Mouse (Mus musculus): ENCODE measurements around the gene Nsun3. TPM values are rescaled to one million over a fixed set of nuclear protein-coding genes. Genes with fewer than 3 reads are reported as not detected.

Gene Nsun3
- polyA plus RNA-seq, 1 experiment: 1.8 TPM

DNA sequence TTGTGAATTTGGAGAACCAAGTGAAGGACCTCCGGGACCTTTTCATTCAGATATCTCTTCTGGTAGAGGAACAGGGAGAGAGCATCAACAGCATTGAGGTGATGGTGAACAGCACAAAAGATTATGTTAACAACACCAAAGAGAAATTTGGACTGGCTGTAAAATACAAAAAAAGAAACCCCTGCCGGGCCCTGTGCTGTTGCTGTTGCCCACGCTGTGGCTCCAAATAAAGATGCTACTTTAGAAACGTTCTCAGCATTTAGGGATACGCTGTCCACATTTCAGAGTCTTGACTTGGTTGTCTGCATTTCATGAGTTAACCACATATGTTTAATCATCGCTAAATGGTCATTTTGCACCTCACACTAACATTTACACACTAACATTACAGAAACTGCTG is 35.9 kb upstream of the Nsun3 start:
- Histone ChIP-seq H3K36me3 (ENCODE audit: control insufficient read depth, insufficient read depth) (peaks cover 3% of the 10 kb centered on the region), H3K4me3 (ENCODE audit: insufficient read depth, poor library complexity, severe bottlenecking) (no peak overlapping the region), H3K79me3 (ENCODE audit: low read depth) (no peaks in the 10 kb centered on the region), H3ac (ENCODE audit: control insufficient read depth, insufficient read length, low read depth) (no peak overlapping the region), H3K27me3 (ENCODE audit: control insufficient read depth, insufficient read depth, insufficient read length) (no peaks in the 10 kb centered on the region), H3K79me2 (ENCODE audit: control insufficient read depth, insufficient read depth) (no peaks in the 10 kb centered on the region)
- TF ChIP-seq FOSL1 (IDR thresholded peaks at IDR 0.05; ENCODE audit: insufficient read depth, low read length, poor library complexity, severe bottlenecking) (no peak), MAX (IDR thresholded peaks at IDR 0.05) (no peak), USF1 (IDR thresholded peaks at IDR 0.05; ENCODE audit: low read depth) (no peak), CTCF (IDR thresholded peaks at IDR 0.05; ENCODE audit: control insufficient read depth, insufficient read depth, insufficient read length) (no peak), MYOG (IDR thresholded peaks at IDR 0.05; ENCODE audit: control insufficient read depth, extremely low read depth, insufficient read length) (no peak), MYOD1 (IDR thresholded peaks at IDR 0.05; ENCODE audit: control insufficient read depth, insufficient read length, low read depth) (no peak), CEBPB (IDR thresholded peaks at IDR 0.05; ENCODE audit: low read depth) (no peak)

DNA sequence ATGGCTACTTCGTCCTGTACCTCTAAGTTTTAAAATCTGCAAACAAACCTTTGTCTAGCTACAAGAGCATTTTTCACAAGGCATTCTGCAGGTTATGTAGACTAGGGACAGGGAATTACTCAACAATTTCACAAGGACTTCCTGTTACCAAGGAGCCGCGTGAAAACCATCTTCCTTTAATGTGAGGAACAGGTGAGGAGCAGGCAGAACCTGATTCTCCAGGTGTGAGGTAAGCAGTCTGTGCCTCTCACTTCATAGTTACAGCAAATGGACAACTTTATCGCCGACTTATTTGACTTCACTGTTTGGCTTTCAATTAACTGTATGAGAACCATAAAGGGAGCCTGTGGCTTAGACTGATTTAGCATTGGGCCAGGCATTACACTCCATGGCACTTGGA is 27.9 kb upstream of the Nsun3 start, which contains the start of gene Stx19:
Gene Stx19, plus strand, starts transcription at position 186 of the 400 bp plus-strand sequence.
- Histone ChIP-seq H3K36me3 (ENCODE audit: control insufficient read depth, insufficient read depth) (no peaks in the 10 kb centered on the region), H3K79me3 (ENCODE audit: low read depth) (no peaks in the 10 kb centered on the region), H3K27me3 (ENCODE audit: control insufficient read depth, insufficient read depth, insufficient read length) (no peaks in the 10 kb centered on the region), H3K79me2 (ENCODE audit: control insufficient read depth, insufficient read depth) (no peaks in the 10 kb centered on the region), H3K4me3 (ENCODE audit: insufficient read depth, poor library complexity, severe bottlenecking) (no peak within 1 kb of the TSS), H3ac (ENCODE audit: control insufficient read depth, insufficient read length, low read depth) (no peak within 1 kb of the TSS)
- TF ChIP-seq MYOD1 (IDR thresholded peaks at IDR 0.05; ENCODE audit: control insufficient read depth, insufficient read length, low read depth): no peak
- TF ChIP-seq MAX (IDR thresholded peaks at IDR 0.05): no peak
- TF ChIP-seq USF1 (IDR thresholded peaks at IDR 0.05; ENCODE audit: low read depth): no peak
- TF ChIP-seq MYOG (IDR thresholded peaks at IDR 0.05; ENCODE audit: control insufficient read depth, extremely low read depth, insufficient read length): no peak
- no peak for TF ChIP-seq CEBPB (IDR thresholded peaks at IDR 0.05; ENCODE audit: low read depth)
- no peak for TF ChIP-seq FOSL1 (IDR thresholded peaks at IDR 0.05; ENCODE audit: insufficient read depth, low read length, poor library complexity, severe bottlenecking)
- TF ChIP-seq CTCF (IDR thresholded peaks at IDR 0.05; ENCODE audit: control insufficient read depth, insufficient read depth, insufficient read length): no peak

DNA sequence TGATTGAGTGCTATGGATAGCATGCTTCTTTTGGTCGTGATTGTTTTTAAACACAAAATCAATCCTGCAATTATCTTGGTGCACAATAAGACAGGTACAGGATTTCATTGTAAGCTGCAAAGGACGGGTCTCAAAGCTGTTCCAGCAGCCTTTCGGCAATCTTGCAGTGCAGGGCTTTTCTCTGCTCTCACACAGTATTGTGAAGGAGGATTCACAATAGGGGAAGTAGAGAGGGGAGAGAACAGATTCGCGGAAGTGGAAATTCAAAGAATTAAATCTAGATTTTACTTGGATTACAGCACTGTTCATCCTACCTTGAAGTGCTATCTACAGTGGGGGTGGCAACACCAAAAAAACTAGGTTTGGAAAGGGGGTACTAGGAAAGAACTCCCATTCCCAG is 27.2 kb upstream of the Nsun3 start:
- Histone ChIP-seq H3ac (ENCODE audit: control insufficient read depth, insufficient read length, low read depth) (no peak overlapping the region), H3K4me3 (ENCODE audit: insufficient read depth, poor library complexity, severe bottlenecking) (no peak overlapping the region), H3K36me3 (ENCODE audit: control insufficient read depth, insufficient read depth) (no peaks in the 10 kb centered on the region), H3K79me2 (ENCODE audit: control insufficient read depth, insufficient read depth) (no peaks in the 10 kb centered on the region), H3K27me3 (ENCODE audit: control insufficient read depth, insufficient read depth, insufficient read length) (no peaks in the 10 kb centered on the region), H3K79me3 (ENCODE audit: low read depth) (no peaks in the 10 kb centered on the region)
- no peak for TF ChIP-seq MAX (IDR thresholded peaks at IDR 0.05)
- TF ChIP-seq MYOD1 (IDR thresholded peaks at IDR 0.05; ENCODE audit: control insufficient read depth, insufficient read length, low read depth): no peak
- no peak for TF ChIP-seq MYOG (IDR thresholded peaks at IDR 0.05; ENCODE audit: control insufficient read depth, extremely low read depth, insufficient read length)
- TF ChIP-seq FOSL1 (IDR thresholded peaks at IDR 0.05; ENCODE audit: insufficient read depth, low read length, poor library complexity, severe bottlenecking): no peak
- TF ChIP-seq CEBPB (IDR thresholded peaks at IDR 0.05; ENCODE audit: low read depth): no peak
- TF ChIP-seq USF1 (IDR thresholded peaks at IDR 0.05; ENCODE audit: low read depth): no peak
- no peak for TF ChIP-seq CTCF (IDR thresholded peaks at IDR 0.05; ENCODE audit: control insufficient read depth, insufficient read depth, insufficient read length)

DNA sequence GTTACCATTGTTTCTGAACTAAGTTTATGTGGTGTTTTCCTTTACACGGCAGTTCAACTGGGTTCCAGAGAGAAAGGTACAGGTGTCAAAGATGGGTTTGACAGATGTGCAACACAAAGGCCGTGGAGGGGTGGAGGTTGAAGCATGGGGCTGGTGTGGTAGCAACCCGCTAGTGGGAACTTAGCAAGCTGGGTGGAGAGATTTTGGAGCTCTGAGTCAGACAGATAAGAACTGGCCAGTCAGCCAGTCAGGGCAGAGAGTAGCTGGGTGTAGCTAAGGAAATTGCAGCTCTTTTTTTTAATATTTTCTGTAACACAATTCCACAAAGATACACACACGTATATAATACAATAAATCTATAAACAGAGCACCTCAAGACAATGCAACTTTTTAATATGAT is 24.2 kb upstream of the Nsun3 start:
- Histone ChIP-seq H3K27me3 (ENCODE audit: control insufficient read depth, insufficient read depth, insufficient read length) (no peaks in the 10 kb centered on the region), H3ac (ENCODE audit: control insufficient read depth, insufficient read length, low read depth) (no peak overlapping the region), H3K4me3 (ENCODE audit: insufficient read depth, poor library complexity, severe bottlenecking) (no peak overlapping the region), H3K36me3 (ENCODE audit: control insufficient read depth, insufficient read depth) (no peaks in the 10 kb centered on the region), H3K79me3 (ENCODE audit: low read depth) (no peaks in the 10 kb centered on the region), H3K79me2 (ENCODE audit: control insufficient read depth, insufficient read depth) (no peaks in the 10 kb centered on the region)
- no peak for TF ChIP-seq MYOG (IDR thresholded peaks at IDR 0.05; ENCODE audit: control insufficient read depth, extremely low read depth, insufficient read length)
- TF ChIP-seq MAX (IDR thresholded peaks at IDR 0.05): no peak
- TF ChIP-seq FOSL1 (IDR thresholded peaks at IDR 0.05; ENCODE audit: insufficient read depth, low read length, poor library complexity, severe bottlenecking): no peak
- TF ChIP-seq CTCF (IDR thresholded peaks at IDR 0.05; ENCODE audit: control insufficient read depth, insufficient read depth, insufficient read length): no peak
- TF ChIP-seq MYOD1 (IDR thresholded peaks at IDR 0.05; ENCODE audit: control insufficient read depth, insufficient read length, low read depth): no peak

DNA sequence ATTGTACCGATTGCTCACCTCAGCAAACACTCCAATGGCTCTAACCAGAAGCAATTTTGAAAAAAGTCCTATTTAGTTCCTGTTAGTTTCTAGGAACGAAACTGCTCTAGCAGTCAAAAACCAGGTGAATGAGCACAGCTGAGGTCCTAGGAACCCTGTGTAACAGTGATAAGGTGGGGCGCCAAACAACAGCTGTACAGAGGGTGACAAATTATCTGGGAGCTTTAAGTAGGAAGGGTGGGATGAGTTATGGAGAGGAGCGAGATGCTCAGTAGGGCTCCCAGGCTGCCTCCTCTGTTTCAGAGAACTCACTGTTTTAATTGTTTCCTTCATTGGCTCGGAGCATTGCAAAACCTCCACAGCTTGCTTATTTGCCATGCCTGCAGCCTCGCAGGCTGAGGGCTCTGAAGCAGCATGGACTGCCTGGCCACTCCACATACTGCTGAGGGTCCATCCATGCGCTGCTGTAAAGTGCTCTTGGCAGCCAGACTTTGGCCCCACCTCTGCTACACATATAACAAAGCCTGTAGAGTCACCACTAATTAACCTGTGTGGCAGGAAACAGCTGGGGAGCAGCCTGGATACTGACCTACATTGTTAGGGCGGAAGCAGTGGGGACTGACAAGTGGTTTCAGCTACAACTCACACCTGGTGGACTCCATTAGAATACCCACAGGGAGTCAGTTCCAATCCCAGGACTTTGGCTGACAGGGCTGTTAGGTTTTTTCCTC is 20.8 kb upstream of the Nsun3 start:
- no peak overlapping the region for H3K4me3 ChIP-seq (ENCODE audit: insufficient read depth, poor library complexity, severe bottlenecking)
- H3K79me2 ChIP-seq (ENCODE audit: control insufficient read depth, insufficient read depth): no peaks in the 10 kb centered on the region
- H3K27me3 ChIP-seq (ENCODE audit: control insufficient read depth, insufficient read depth, insufficient read length): no peaks in the 10 kb centered on the region
- H3ac ChIP-seq (ENCODE audit: control insufficient read depth, insufficient read length, low read depth): no peak overlapping the region
- no peaks in the 10 kb centered on the region for H3K79me3 ChIP-seq (ENCODE audit: low read depth)
- no peak for TF ChIP-seq USF1 (IDR thresholded peaks at IDR 0.05; ENCODE audit: low read depth)
- no peak for TF ChIP-seq MYOD1 (IDR thresholded peaks at IDR 0.05; ENCODE audit: control insufficient read depth, insufficient read length, low read depth)
- TF ChIP-seq MAX (IDR thresholded peaks at IDR 0.05): no peak
- TF ChIP-seq FOSL1 (IDR thresholded peaks at IDR 0.05; ENCODE audit: insufficient read depth, low read length, poor library complexity, severe bottlenecking): no peak
- no peak for TF ChIP-seq CTCF (IDR thresholded peaks at IDR 0.05; ENCODE audit: control insufficient read depth, insufficient read depth, insufficient read length)
- no peak for TF ChIP-seq CEBPB (IDR thresholded peaks at IDR 0.05; ENCODE audit: low read depth)
- no peak for TF ChIP-seq MYOG (IDR thresholded peaks at IDR 0.05; ENCODE audit: control insufficient read depth, extremely low read depth, insufficient read length)
- H3K36me3 ChIP-seq (ENCODE audit: control insufficient read depth, insufficient read depth): no peaks in the 10 kb centered on the region

All from C2C12 (cell line).